Mouse (Mus musculus): ENCODE data around the gene Polr2l. TPM values are rescaled to one million over a fixed set of nuclear protein-coding genes. Genes with fewer than 3 reads are reported as not detected.
A peak's percentile ranks its signal among the peaks of the same experiment; 100 is the strongest.

Gene Polr2l
- polyA plus RNA-seq, 1 experiment from 2014 or later: 78.0 TPM

- H3K4me2 ChIP-seq (ENCODE audit: low read length): no peak overlapping the region
- 92% methylated on average over 10 of the region's 10 CpGs for WGBS
- H3K4me3 ChIP-seq (ENCODE audit: control insufficient read depth in 1 of 2, insufficient read depth in 1 of 2, low read depth in 1 of 2, low read length in 2 of 2): no peak overlapping the region
- no peak overlapping the region for H3K27ac ChIP-seq (replicated peaks in 1 of 2; ENCODE audit: control insufficient read depth in 1 of 2, insufficient read depth in 1 of 2, low read depth in 2 of 2, low read length in 2 of 2)
- peaks cover 32% of the 10 kb centered on the region for H3K36me3 ChIP-seq (ENCODE audit: control insufficient read depth, insufficient read depth, low read length)
- no peaks in the 10 kb centered on the region for H3K9me3 ChIP-seq (ENCODE audit: control insufficient read depth, low read length)
- no peaks in the 10 kb centered on the region for H3K27me3 ChIP-seq (ENCODE audit: control insufficient read depth, insufficient read depth, low read length)
- no peak for ATAC-seq (ENCODE audit: insufficient number of reproducible peaks, insufficient read depth, low FRiP score, low read depth)
- peaks cover 33 to 42% of the 10 kb centered on the region in 2 experiments for H3K4me1 ChIP-seq (ENCODE audit: control insufficient read depth in 2 of 2, insufficient read depth in 2 of 2, low read length in 2 of 2)
- H3K9ac ChIP-seq (ENCODE audit: low read length): no peak overlapping the region
Measured at GRCm38 (mm10) chr7:141439140-141439679, 35.7 kb downstream of the Polr2l start.

- Histone ChIP-seq H3K4me2 (ENCODE audit: low read length) (no peak overlapping the region), H3K9me3 (ENCODE audit: control insufficient read depth, low read length) (no peaks in the 10 kb centered on the region), H3K4me1 (ENCODE audit: control insufficient read depth in 2 of 2, insufficient read depth in 2 of 2, low read length in 2 of 2) (peaks cover 33 to 46% of the 10 kb centered on the region in 2 experiments), H3K27me3 (ENCODE audit: control insufficient read depth, insufficient read depth, low read length) (no peaks in the 10 kb centered on the region), H3K36me3 (ENCODE audit: control insufficient read depth, insufficient read depth, low read length) (peaks cover 37% of the 10 kb centered on the region), H3K9ac (ENCODE audit: low read length) (no peak overlapping the region), H3K27ac (replicated peaks in 1 of 2; ENCODE audit: control insufficient read depth in 1 of 2, insufficient read depth in 1 of 2, low read depth in 2 of 2, low read length in 2 of 2) (no peak overlapping the region), H3K4me3 (ENCODE audit: control insufficient read depth in 1 of 2, insufficient read depth in 1 of 2, low read depth in 1 of 2, low read length in 2 of 2) (no peak overlapping the region)
- 89% methylated on average over 12 of the region's 12 CpGs for WGBS
- no peak for ATAC-seq (ENCODE audit: insufficient number of reproducible peaks, insufficient read depth, low FRiP score, low read depth)
Measured at GRCm38 (mm10) chr7:141438201-141438968, 36.5 kb downstream of the Polr2l start.

GRCm38 (mm10) chr7:141437178-141438120, 37.5 kb downstream of the Polr2l start, which contains the start of gene Slc25a22:
Gene Slc25a22 (minus strand): TSS chr7:141437892.
- Histone ChIP-seq H3K9ac (ENCODE audit: low read length) (peak within 1 kb of the TSS; percentile 83), H3K36me3 (ENCODE audit: control insufficient read depth, insufficient read depth, low read length) (peaks cover 42% of the 10 kb centered on the region), H3K27me3 (ENCODE audit: control insufficient read depth, insufficient read depth, low read length) (no peaks in the 10 kb centered on the region), H3K4me3 (ENCODE audit: control insufficient read depth in 1 of 2, insufficient read depth in 1 of 2, low read depth in 1 of 2, low read length in 2 of 2) (peak within 1 kb of the TSS; percentile 71 to 96), H3K4me1 (ENCODE audit: control insufficient read depth in 2 of 2, insufficient read depth in 2 of 2, low read length in 2 of 2) (peaks cover 24 to 37% of the 10 kb centered on the region in 2 experiments), H3K9me3 (ENCODE audit: control insufficient read depth, low read length) (no peaks in the 10 kb centered on the region), H3K4me2 (ENCODE audit: low read length) (peak within 1 kb of the TSS; percentile 92), H3K27ac (replicated peaks in 1 of 2; ENCODE audit: control insufficient read depth in 1 of 2, insufficient read depth in 1 of 2, low read depth in 2 of 2, low read length in 2 of 2) (peak within 1 kb of the TSS; percentile 34 to 63; a peak in 2 of 4 replicates)
- ATAC-seq (ENCODE audit: insufficient number of reproducible peaks, insufficient read depth, low FRiP score, low read depth): peak; percentile 65
- 5% methylated on average over 53 of the region's 53 CpGs for WGBS

DNA sequence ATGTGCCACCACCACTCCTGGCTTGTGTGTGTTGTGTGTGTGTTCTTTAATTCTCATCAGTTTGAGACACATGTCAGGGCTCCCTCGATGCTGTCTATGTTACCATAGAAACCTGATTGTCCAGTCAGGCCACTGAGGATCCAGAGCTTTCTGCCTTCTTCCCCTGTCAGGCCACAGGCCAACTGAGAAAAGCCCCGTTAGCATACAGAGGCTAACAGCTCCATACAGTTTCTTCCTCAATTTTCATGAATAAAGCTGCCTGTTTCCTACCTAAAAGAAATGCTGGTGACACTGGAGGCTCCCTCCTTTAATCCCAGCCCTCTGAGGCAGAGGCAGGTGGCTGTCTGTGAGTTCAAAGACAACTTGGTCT, 38.4 kb downstream of the Polr2l start:
- peak overlapping the region; percentile 83 for H3K9ac ChIP-seq (ENCODE audit: low read length)
- H3K36me3 ChIP-seq (ENCODE audit: control insufficient read depth, insufficient read depth, low read length): peaks cover 50% of the 10 kb centered on the region
- H3K9me3 ChIP-seq (ENCODE audit: control insufficient read depth, low read length): no peaks in the 10 kb centered on the region
- H3K4me3 ChIP-seq (ENCODE audit: control insufficient read depth in 1 of 2, insufficient read depth in 1 of 2, low read depth in 1 of 2, low read length in 2 of 2): peak overlapping the region; percentile 71 to 96; a peak in 3 of 4 replicates
- H3K27ac ChIP-seq (replicated peaks in 1 of 2; ENCODE audit: control insufficient read depth in 1 of 2, insufficient read depth in 1 of 2, low read depth in 2 of 2, low read length in 2 of 2): no peak overlapping the region
- H3K4me1 ChIP-seq (ENCODE audit: control insufficient read depth in 2 of 2, insufficient read depth in 2 of 2, low read length in 2 of 2): peaks cover 24 to 33% of the 10 kb centered on the region in 2 experiments
- WGBS: 59% methylated on average over 2 of the region's 2 CpGs
- H3K4me2 ChIP-seq (ENCODE audit: low read length): peak overlapping the region; percentile 92
- H3K27me3 ChIP-seq (ENCODE audit: control insufficient read depth, insufficient read depth, low read length): no peaks in the 10 kb centered on the region
- ATAC-seq (ENCODE audit: insufficient number of reproducible peaks, insufficient read depth, low FRiP score, low read depth): no peak

- ATAC-seq (ENCODE audit: insufficient number of reproducible peaks, insufficient read depth, low FRiP score, low read depth): no peak
- H3K27ac ChIP-seq (replicated peaks in 1 of 2; ENCODE audit: control insufficient read depth in 1 of 2, insufficient read depth in 1 of 2, low read depth in 2 of 2, low read length in 2 of 2): no peak overlapping the region
- peak overlapping the region in 1 of 2 experiments; percentile 50; a peak in 1 of 4 replicates for H3K4me3 ChIP-seq (ENCODE audit: control insufficient read depth in 1 of 2, insufficient read depth in 1 of 2, low read depth in 1 of 2, low read length in 2 of 2)
- H3K4me2 ChIP-seq (ENCODE audit: low read length): no peak overlapping the region
- H3K9me3 ChIP-seq (ENCODE audit: control insufficient read depth, low read length): no peaks in the 10 kb centered on the region
- no peaks in the 10 kb centered on the region for H3K27me3 ChIP-seq (ENCODE audit: control insufficient read depth, insufficient read depth, low read length)
- H3K4me1 ChIP-seq (ENCODE audit: control insufficient read depth in 2 of 2, insufficient read depth in 2 of 2, low read length in 2 of 2): peaks cover 24 to 33% of the 10 kb centered on the region in 2 experiments
- WGBS: 92% methylated on average over 9 of the region's 9 CpGs
- H3K9ac ChIP-seq (ENCODE audit: low read length): peak overlapping the region; percentile 73; the same call in 1 of the 2 replicates
- peaks cover 50% of the 10 kb centered on the region for H3K36me3 ChIP-seq (ENCODE audit: control insufficient read depth, insufficient read depth, low read length)
Measured at GRCm38 (mm10) chr7:141435856-141436522, 38.9 kb downstream of the Polr2l start.

- 3% methylated on average over 17 of the region's 17 CpGs for WGBS
- peaks cover 21 to 32% of the 10 kb centered on the region in 2 experiments for H3K4me1 ChIP-seq (ENCODE audit: control insufficient read depth in 2 of 2, insufficient read depth in 2 of 2, low read length in 2 of 2)
- no peaks in the 10 kb centered on the region for H3K27me3 ChIP-seq (ENCODE audit: control insufficient read depth, insufficient read depth, low read length)
- peak overlapping the region; percentile 81 for H3K4me2 ChIP-seq (ENCODE audit: low read length)
- peaks cover 55% of the 10 kb centered on the region for H3K36me3 ChIP-seq (ENCODE audit: control insufficient read depth, insufficient read depth, low read length)
- H3K9ac ChIP-seq (ENCODE audit: low read length): peak overlapping the region; percentile 73
- peak; percentile 12; the same call in 1 of the 2 replicates for ATAC-seq (ENCODE audit: insufficient number of reproducible peaks, insufficient read depth, low FRiP score, low read depth)
- H3K27ac ChIP-seq (replicated peaks in 1 of 2; ENCODE audit: control insufficient read depth in 1 of 2, insufficient read depth in 1 of 2, low read depth in 2 of 2, low read length in 2 of 2): peak overlapping the region in 1 of 2 experiments; percentile 61; a peak in 2 of 4 replicates
- H3K4me3 ChIP-seq (ENCODE audit: control insufficient read depth in 1 of 2, insufficient read depth in 1 of 2, low read depth in 1 of 2, low read length in 2 of 2): peak overlapping the region; percentile 50 to 58
- H3K9me3 ChIP-seq (ENCODE audit: control insufficient read depth, low read length): no peaks in the 10 kb centered on the region
Measured at GRCm38 (mm10) chr7:141435129-141435855, 39.6 kb downstream of the Polr2l start.
